ENCODE assay signal across 29 mouse cellular contexts in the genomic region with DNA sequence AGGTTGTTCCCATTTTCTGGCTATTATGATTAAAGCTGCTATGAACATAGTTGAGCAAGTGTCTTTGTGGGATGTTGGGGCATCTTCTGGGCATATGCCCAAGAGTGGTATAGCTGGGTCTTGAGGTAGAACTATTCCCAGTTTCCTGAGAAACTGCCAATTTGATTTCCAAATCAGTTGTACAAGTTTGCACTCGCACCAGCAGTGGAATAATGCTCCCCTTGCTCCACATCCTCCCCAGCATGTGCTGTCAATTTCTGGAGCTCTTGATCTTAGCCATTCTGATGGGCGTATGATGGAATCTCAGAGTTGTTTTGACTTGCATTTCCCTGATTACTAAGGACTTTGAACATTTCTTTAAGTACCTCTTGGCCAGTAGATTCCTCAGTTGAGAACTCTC.
"Had no signal": no experiment of that assay in that cellular context is flagged by ENCODE, and none has a peak within 500 bp of the region (broad histone marks: within the 10 kb centered on the region; RNA-seq: fewer than 3 reads in every experiment).

No protein-coding gene starts in this region.

- H3K36me3 ChIP-seq: embryonic facial prominence, embryonic 10.5 days; embryonic facial prominence, embryonic 12.5 days; embryonic facial prominence, embryonic 13.5 days; embryonic facial prominence, embryonic 15.5 days; forebrain, embryonic 10.5 days; forebrain, embryonic 12.5 days; forebrain, embryonic 15.5 days had no signal

- H3K9ac ChIP-seq: embryonic facial prominence, embryonic 12.5 days; embryonic facial prominence, embryonic 13.5 days; embryonic facial prominence, embryonic 15.5 days; forebrain, embryonic 12.5 days; forebrain, embryonic 13.5 days; forebrain, embryonic 15.5 days; forebrain, postnatal 0 days had no signal

- ATAC-seq: forebrain, embryonic 13.5 days; forebrain, embryonic 14.5 days; forebrain, embryonic 15.5 days; forebrain, embryonic 16.5 days; forebrain, postnatal 0 days had no signal

- H3K4me2 ChIP-seq: embryonic facial prominence, embryonic 12.5 days; embryonic facial prominence, embryonic 13.5 days; embryonic facial prominence, embryonic 15.5 days; forebrain, embryonic 12.5 days; forebrain, embryonic 13.5 days; forebrain, embryonic 15.5 days had no signal

- H3K27ac ChIP-seq: embryonic facial prominence, embryonic 10.5 days; embryonic facial prominence, embryonic 12.5 days; embryonic facial prominence, embryonic 13.5 days; embryonic facial prominence, embryonic 15.5 days; forebrain, embryonic 10.5 days; forebrain, embryonic 12.5 days; forebrain, embryonic 13.5 days; forebrain, embryonic 15.5 days; gastrocnemius, adult 2 months; heart, adult 2 months had no signal

- DNase-seq: cerebellum, adult 2 months; cerebellum, adult 8-10 months; cerebellum, adult 9-10 months; cerebellum, adult 9-11 months; cerebellum, postnatal 10 days; cerebellum, postnatal 14 days; cerebellum, postnatal 25 days; cerebellum, postnatal 36 days; embryo, embryonic 11 days; forebrain, postnatal 0 days; gastrocnemius, adult 2 months; gastrocnemius, postnatal 10 days; gastrocnemius, postnatal 14 days; gastrocnemius, postnatal 25 days; gastrocnemius, postnatal 36 days; heart, adult 11 months; heart, adult 18-20 months; heart, adult 2 months had no signal

- H3K27me3 ChIP-seq: embryonic facial prominence, embryonic 12.5 days; embryonic facial prominence, embryonic 13.5 days; embryonic facial prominence, embryonic 15.5 days; forebrain, embryonic 12.5 days; forebrain, embryonic 13.5 days; forebrain, embryonic 15.5 days had no signal

- H3K4me3 ChIP-seq: embryonic facial prominence, embryonic 10.5 days; embryonic facial prominence, embryonic 12.5 days; embryonic facial prominence, embryonic 13.5 days; embryonic facial prominence, embryonic 15.5 days; erythroblast, embryonic 14.5 days; forebrain, embryonic 10.5 days; forebrain, embryonic 12.5 days; forebrain, embryonic 13.5 days; forebrain, embryonic 15.5 days; gastrocnemius, adult 2 months; heart, adult 2 months had no signal

- H3K9me3 ChIP-seq: embryonic facial prominence, embryonic 10.5 days; embryonic facial prominence, embryonic 12.5 days; embryonic facial prominence, embryonic 13.5 days; embryonic facial prominence, embryonic 15.5 days; forebrain, embryonic 10.5 days; forebrain, embryonic 12.5 days; forebrain, embryonic 13.5 days; forebrain, embryonic 15.5 days had no signal

- H3K4me1 ChIP-seq: embryonic facial prominence, embryonic 10.5 days; embryonic facial prominence, embryonic 12.5 days; embryonic facial prominence, embryonic 13.5 days; embryonic facial prominence, embryonic 15.5 days; forebrain, embryonic 10.5 days; forebrain, embryonic 12.5 days; forebrain, embryonic 13.5 days; forebrain, embryonic 15.5 days had no signal
